Mouse (Mus musculus) common myeloid progenitor, adult 5-6 weeks (primary cell): ENCODE results near the gene Ptafr. TPM values are rescaled to one million over a fixed set of nuclear protein-coding genes. Genes with fewer than 3 reads are reported as not detected.
A peak's percentile ranks its signal among the peaks of the same experiment; 100 is the strongest.

ENCODE experiments used
- ATAC-seq: replicated peaks from 2 replicates; pipeline ENCODE4 v1.8.0; 2016; ENCODE audit warnings: low read depth, mild to moderate bottlenecking, moderate TSS enrichment, inconsistent platforms; ENCODE audit not compliant: poor library complexity, severe bottlenecking
- total RNA-seq: library from RNA; stranded (forward); fragments of 200-1000, 187-1606 nt; gene quantifications from 2 replicates; pipeline ENCODE4 v1.2.3, GENCODE M21; 2017

The Ptafr gene
- 2.1 TPM in 2 replicates for total RNA-seq

GRCm38 (mm10) chr4:132563965-132564364 is at the start of gene Ptafr:
Gene Ptafr, plus strand, starts transcription at chr4:132564067.
- peak; percentile 99 for ATAC-seq

- peak; percentile 31; the same call in 1 of the 2 replicates for ATAC-seq
Measured at GRCm38 (mm10) chr4:132514555-132515135, 49.2 kb upstream of the Ptafr start.

- ATAC-seq = peak; percentile 91
Measured at GRCm38 (mm10) chr4:132515369-132516155, 48.3 kb upstream of the Ptafr start.

GRCm38 (mm10) chr4:132518066-132518465 is 45.8 kb upstream of the Ptafr start:
- ATAC-seq = no peak

GRCm38 (mm10) chr4:132519188-132519587 is 44.7 kb upstream of the Ptafr start:
- no peak for ATAC-seq

GRCm38 (mm10) chr4:132524321-132524741 is 39.5 kb upstream of the Ptafr start:
- no peak for ATAC-seq

GRCm38 (mm10) chr4:132524808-132525207 is 39.1 kb upstream of the Ptafr start:
- no peak for ATAC-seq

GRCm38 (mm10) chr4:132526678-132527077 is 37.2 kb upstream of the Ptafr start:
- 0 out of 2 replicates have a peak, but pooled peaks have one; percentile 36 for ATAC-seq

- peak; percentile 58 for ATAC-seq
Measured at GRCm38 (mm10) chr4:132527917-132528522, 35.8 kb upstream of the Ptafr start.

- peak; percentile 23; the same call in 1 of the 2 replicates for ATAC-seq
Measured at GRCm38 (mm10) chr4:132529344-132529743, 34.5 kb upstream of the Ptafr start.

GRCm38 (mm10) chr4:132530033-132530804 is 33.6 kb upstream of the Ptafr start:
- peak; percentile 7; the same call in 1 of the 2 replicates for ATAC-seq

- ATAC-seq = 0 out of 2 replicates have a peak, but pooled peaks have one; percentile 3
Measured at GRCm38 (mm10) chr4:132532496-132532895, 31.4 kb upstream of the Ptafr start.

- ATAC-seq = peak; percentile 83
Measured at GRCm38 (mm10) chr4:132532981-132533916, 30.6 kb upstream of the Ptafr start, which contains the start of gene Atpif1. Gene Atpif1, minus strand, starts transcription at chr4:132533659.

- ATAC-seq = peak; percentile 55
Measured at GRCm38 (mm10) chr4:132535406-132536121, 28.3 kb upstream of the Ptafr start, which contains the start of gene Dnajc8. Gene Dnajc8, plus strand, starts transcription at chr4:132535550.

- no peak for ATAC-seq
Measured at GRCm38 (mm10) chr4:132539481-132539880, 24.4 kb upstream of the Ptafr start.

GRCm38 (mm10) chr4:132541413-132541812 is 22.5 kb upstream of the Ptafr start:
- ATAC-seq = no peak

GRCm38 (mm10) chr4:132542724-132543123 is 21.1 kb upstream of the Ptafr start:
- ATAC-seq = no peak

GRCm38 (mm10) chr4:132545851-132546250 is 18.0 kb upstream of the Ptafr start:
- ATAC-seq = peak; percentile 83
